Mouse (Mus musculus): Measurements from ENCODE around the gene Mamstr. TPM values are rescaled to one million over a fixed set of nuclear protein-coding genes. Genes with fewer than 3 reads are reported as not detected.
A peak's percentile ranks its signal among the peaks of the same experiment; 100 is the strongest.

The Mamstr gene
- total and polyA plus RNA-seq, 2 experiments from 2014 or later = 2.9 to 3.6 TPM

DNA sequence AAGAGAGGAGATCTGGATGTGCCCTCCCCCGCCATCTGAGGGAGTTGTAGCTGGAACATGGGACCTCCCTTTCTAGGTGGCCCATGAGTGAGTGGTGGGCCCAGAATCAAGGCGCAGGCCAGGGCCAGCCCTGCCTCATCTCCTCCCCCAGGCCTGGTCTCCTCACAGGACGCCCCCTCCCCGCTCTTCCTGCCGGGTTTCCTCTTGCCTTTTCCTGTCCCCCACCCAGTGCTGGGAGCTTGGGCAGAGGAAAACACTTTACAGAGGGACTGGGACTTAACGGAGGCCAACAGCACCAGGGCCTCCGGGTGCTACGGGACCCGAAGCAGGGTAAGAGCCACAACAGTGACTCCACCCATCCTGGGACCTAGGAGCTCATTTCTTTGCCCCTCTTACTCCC is 12.5 kb upstream of the Mamstr start, which contains the start of gene Rasip1:
Gene Rasip1 (plus strand): TSS at position 228 of the 400 bp plus-strand sequence.
- Histone ChIP-seq H3K9ac (replicated peaks; ENCODE audit: low read length) (peak within 1 kb of the TSS; percentile 81), H3K27me3 (ENCODE audit: insufficient read depth, low read length) (no peaks in the 10 kb centered on the region), H3K9me3 (ENCODE audit: low read length) (no peaks in the 10 kb centered on the region), H3K4me3 (ENCODE audit: low read length) (peak within 1 kb of the TSS; percentile 53), H3K36me3 (ENCODE audit: insufficient read depth, low read length) (no peaks in the 10 kb centered on the region), H3K4me2 (ENCODE audit: low read depth, low read length) (peak within 1 kb of the TSS; percentile 86), H3K4me1 (ENCODE audit: insufficient read depth, low read length) (peaks cover 5% of the 10 kb centered on the region; the same call in 1 of the 2 replicates), H3K27ac (peak within 1 kb of the TSS; percentile 86)
- DNase-seq (ENCODE audit: low spot score) (no peak), ATAC-seq (no peak)
- TF ChIP-seq CTCF (IDR thresholded peaks at IDR 0.05; ENCODE audit: low read depth) = no peak
- WGBS = 92% methylated on average over 9 of the region's 9 CpGs

DNA sequence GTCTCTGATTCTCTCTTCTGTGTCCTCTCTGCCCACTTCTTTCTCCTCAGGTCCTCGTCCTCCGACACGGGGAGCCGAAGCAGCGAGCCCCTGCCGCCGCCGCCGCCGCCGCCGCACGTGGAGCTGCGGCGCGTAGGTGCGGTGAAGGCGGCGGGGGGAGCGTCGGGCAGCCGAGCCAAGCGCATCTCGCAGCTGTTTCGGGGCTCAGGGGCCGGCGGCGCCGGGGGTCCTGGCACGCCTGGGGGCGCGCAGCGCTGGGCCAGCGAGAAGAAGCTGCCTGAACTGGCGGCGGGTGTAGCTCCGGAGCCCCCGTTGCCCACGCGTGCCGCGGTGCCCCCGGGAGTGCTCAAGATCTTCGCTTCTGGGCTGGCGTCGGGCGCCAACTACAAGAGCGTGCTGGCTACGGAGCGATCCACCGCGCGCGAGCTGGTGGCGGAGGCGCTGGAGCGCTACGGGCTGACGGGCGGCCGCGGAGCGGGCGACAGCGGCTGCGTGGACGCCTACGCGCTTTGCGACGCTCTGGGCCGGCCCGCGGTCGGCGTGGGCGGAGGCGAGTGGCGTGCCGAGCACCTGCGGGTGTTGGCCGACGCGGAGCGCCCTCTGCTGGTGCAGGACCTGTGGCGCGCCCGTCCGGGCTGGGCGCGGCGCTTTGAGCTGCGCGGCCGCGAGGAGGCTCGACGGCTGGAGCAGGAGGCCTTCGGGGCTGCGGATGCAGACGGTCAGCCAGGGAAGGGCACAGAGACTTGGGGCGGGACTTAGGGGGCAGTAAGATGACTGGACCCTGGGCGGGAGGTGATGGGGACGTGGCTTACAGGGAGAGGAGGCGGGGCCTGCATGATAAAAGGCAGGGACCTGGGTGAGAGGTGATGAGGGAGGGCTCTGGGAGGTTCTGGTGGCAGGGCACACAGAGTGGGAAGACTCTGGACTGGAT is 11.1 kb upstream of the Mamstr start:
- ATAC-seq (peak; percentile 91), DNase-seq (ENCODE audit: low spot score) (peak; percentile 95)
- Histone ChIP-seq H3K27me3 (ENCODE audit: insufficient read depth, low read length) (no peaks in the 10 kb centered on the region), H3K36me3 (ENCODE audit: insufficient read depth, low read length) (no peaks in the 10 kb centered on the region), H3K4me3 (ENCODE audit: low read length) (peak overlapping the region; percentile 53), H3K9ac (replicated peaks; ENCODE audit: low read length) (peak overlapping the region; percentile 81), H3K4me1 (ENCODE audit: insufficient read depth, low read length) (peaks cover 5% of the 10 kb centered on the region; the same call in 1 of the 2 replicates), H3K27ac (peak overlapping the region; percentile 86), H3K9me3 (ENCODE audit: low read length) (no peaks in the 10 kb centered on the region), H3K4me2 (ENCODE audit: low read depth, low read length) (peak overlapping the region; percentile 86)
- TF ChIP-seq CTCF (IDR thresholded peaks at IDR 0.05; ENCODE audit: low read depth) = peak; percentile 45; the same call in 1 of the 2 replicates
- 1% methylated on average over 93 of the region's 105 CpGs for WGBS

DNA sequence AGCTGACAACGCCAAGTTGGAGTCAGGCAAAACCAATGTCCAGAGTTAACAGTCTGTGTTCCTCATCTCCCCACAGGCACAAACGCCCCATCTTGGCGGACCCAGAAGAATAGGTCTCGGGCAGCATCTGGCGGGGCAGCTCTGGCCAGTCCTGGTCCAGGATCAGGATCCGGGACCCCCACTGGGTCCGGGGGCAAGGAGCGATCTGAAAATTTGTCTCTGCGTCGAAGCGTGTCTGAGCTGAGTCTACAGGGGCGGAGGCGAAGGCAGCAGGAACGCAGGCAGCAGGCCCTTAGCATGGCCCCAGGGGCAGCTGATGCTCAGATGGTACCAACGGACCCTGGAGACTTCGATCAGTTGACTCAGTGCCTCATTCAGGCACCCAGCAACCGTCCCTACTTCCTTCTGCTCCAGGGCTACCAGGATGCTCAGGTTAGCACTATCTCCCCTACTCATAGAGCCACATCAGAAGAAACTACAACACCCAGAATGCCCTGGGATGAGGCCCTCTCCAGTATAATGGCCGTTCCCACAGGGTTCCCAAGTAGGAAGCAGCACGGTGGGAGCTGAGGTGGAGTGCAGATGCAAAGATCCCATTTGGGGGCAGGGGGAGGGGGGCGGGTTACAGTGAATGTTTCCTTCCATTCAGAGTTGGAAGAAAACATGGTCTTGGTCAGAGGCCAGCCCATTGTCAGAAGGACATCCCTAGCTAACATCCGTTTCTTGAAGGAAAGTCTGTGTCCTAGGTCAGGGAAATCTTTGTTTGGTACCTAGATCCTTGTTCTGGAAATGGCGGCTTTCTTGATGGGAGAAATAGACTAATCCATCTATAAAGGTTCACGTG is 9.5 kb upstream of the Mamstr start:
- DNase-seq (ENCODE audit: low spot score) = peak; percentile 12
- H3K9me3 ChIP-seq (ENCODE audit: low read length) = no peaks in the 10 kb centered on the region
- no peaks in the 10 kb centered on the region for H3K27me3 ChIP-seq (ENCODE audit: insufficient read depth, low read length)

DNA sequence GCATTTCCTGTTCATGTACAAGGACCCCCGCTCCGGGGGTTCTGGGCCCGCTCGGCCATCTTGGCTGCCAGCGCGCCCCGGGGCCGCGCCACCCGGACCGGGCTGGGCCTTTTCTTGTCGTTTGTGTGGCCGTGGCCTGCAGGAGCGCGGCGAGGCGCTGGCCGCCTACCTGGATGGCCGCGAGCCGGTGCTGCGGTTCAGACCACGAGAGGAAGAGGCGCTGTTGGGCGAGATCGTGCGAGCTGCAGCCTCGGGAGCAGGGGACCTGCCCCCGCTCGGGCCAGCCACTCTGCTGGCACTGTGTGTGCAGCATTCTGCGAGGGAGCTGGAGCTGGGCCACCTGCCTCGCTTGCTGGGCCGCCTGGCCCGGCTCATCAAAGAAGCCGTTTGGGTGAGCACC is 7.3 kb upstream of the Mamstr start:
- ATAC-seq (no peak), DNase-seq (ENCODE audit: low spot score) (peak; percentile 59)
- H3K9me3 ChIP-seq (ENCODE audit: low read length) = no peaks in the 10 kb centered on the region
- H3K27me3 ChIP-seq (ENCODE audit: insufficient read depth, low read length) = no peaks in the 10 kb centered on the region
- peak; percentile 51 for TF ChIP-seq CTCF (IDR thresholded peaks at IDR 0.05; ENCODE audit: low read depth)
- peak overlapping the region; percentile 0; the same call in 1 of the 2 replicates for H3K4me3 ChIP-seq (ENCODE audit: low read length)
- H3K4me2 ChIP-seq (ENCODE audit: low read depth, low read length) = peak overlapping the region; percentile 35
- H3K4me1 ChIP-seq (ENCODE audit: insufficient read depth, low read length) = peaks cover 5% of the 10 kb centered on the region; the same call in 1 of the 2 replicates
- no peaks in the 10 kb centered on the region for H3K36me3 ChIP-seq (ENCODE audit: insufficient read depth, low read length)
- H3K27ac ChIP-seq = no peak overlapping the region
- H3K9ac ChIP-seq (replicated peaks; ENCODE audit: low read length) = 0 out of 2 replicates have a peak overlapping the region, but pooled peaks have one; percentile 4
- 23% methylated on average over 35 of the region's 35 CpGs for WGBS

More for the DNA sequence above, 9.5 kb upstream of the Mamstr start:
- no peak for TF ChIP-seq CTCF (IDR thresholded peaks at IDR 0.05; ENCODE audit: low read depth)
- WGBS = 69% methylated on average over 23 of the region's 23 CpGs
- Histone ChIP-seq H3K4me1 (ENCODE audit: insufficient read depth, low read length) (peaks cover 5% of the 10 kb centered on the region; the same call in 1 of the 2 replicates), H3K4me3 (ENCODE audit: low read length) (no peak overlapping the region), H3K9ac (replicated peaks; ENCODE audit: low read length) (no peak overlapping the region), H3K27ac (no peak overlapping the region), H3K36me3 (ENCODE audit: insufficient read depth, low read length) (no peaks in the 10 kb centered on the region), H3K4me2 (ENCODE audit: low read depth, low read length) (no peak overlapping the region)
- ATAC-seq = no peak

- H3K9me3 ChIP-seq (ENCODE audit: low read length) = no peaks in the 10 kb centered on the region
- H3K27me3 ChIP-seq (ENCODE audit: insufficient read depth, low read length) = no peaks in the 10 kb centered on the region
- no peak overlapping the region for H3K27ac ChIP-seq
- H3K36me3 ChIP-seq (ENCODE audit: insufficient read depth, low read length) = no peaks in the 10 kb centered on the region
- no peak overlapping the region for H3K4me3 ChIP-seq (ENCODE audit: low read length)
- 88% methylated on average over 11 of the region's 11 CpGs for WGBS
- ATAC-seq = no peak
- no peak overlapping the region for H3K9ac ChIP-seq (replicated peaks; ENCODE audit: low read length)
- H3K4me2 ChIP-seq (ENCODE audit: low read depth, low read length) = no peak overlapping the region
- TF ChIP-seq CTCF (IDR thresholded peaks at IDR 0.05; ENCODE audit: low read depth) = no peak
- 0 out of 2 replicates have a peak, but pooled peaks cover 5% of the 10 kb centered on the region for H3K4me1 ChIP-seq (ENCODE audit: insufficient read depth, low read length)
- DNase-seq (ENCODE audit: low spot score) = no peak
Observed at GRCm38 (mm10) chr7:45634946-45635681, 4.7 kb upstream of the Mamstr start.
